Mouse (Mus musculus) ES-Bruce4 (cell line): ENCODE measurements around the gene Siae. TPM values are rescaled to one million over a fixed set of nuclear protein-coding genes. Genes with fewer than 3 reads are reported as not detected.

ENCODE experiments used
- H3K27ac ChIP-seq: 2 replicates; pipeline ENCODE4 v1.5.1; 2012; ENCODE audit warnings: low read length, inconsistent platforms; ENCODE audit not compliant: insufficient read depth
- H3K27me3 ChIP-seq: 2 replicates; pipeline ENCODE4 v1.6.1; 2012; ENCODE audit warnings: mild to moderate bottlenecking, low read length, inconsistent platforms; ENCODE audit not compliant: control insufficient read depth, poor library complexity, insufficient read depth, severe bottlenecking
- H3K36me3 ChIP-seq: 2 replicates; pipeline ENCODE4 v1.6.1; 2012; ENCODE audit warnings: inconsistent platforms, mild to moderate bottlenecking, low read length, moderate library complexity; ENCODE audit not compliant: control insufficient read depth, poor library complexity, insufficient read depth, severe bottlenecking
- H3K4me1 ChIP-seq: one replicate; pipeline ENCODE4 v1.8.1; 2011; ENCODE audit warnings: low read length; ENCODE audit not compliant: control insufficient read depth, insufficient read depth
- H3K4me3 ChIP-seq: 2 replicates; pipeline ENCODE4 v1.5.1; 2011; ENCODE audit warnings: low read depth, mild to moderate bottlenecking, low read length
- H3K9ac ChIP-seq: 2 replicates; pipeline ENCODE4 v1.6.1; 2012; ENCODE audit warnings: low read depth, mild to moderate bottlenecking, inconsistent platforms; ENCODE audit not compliant: poor library complexity, severe bottlenecking
- H3K9me3 ChIP-seq: replicated peaks from 2 replicates; pipeline ENCODE4 v1.6.1; 2012; ENCODE audit warnings: mild to moderate bottlenecking, low read length, inconsistent platforms; ENCODE audit not compliant: control insufficient read depth, poor library complexity, insufficient read depth, severe bottlenecking
- CTCF ChIP-seq: IDR thresholded peaks from one replicate; pipeline ENCODE4 v1.8.1; 2011; ENCODE audit warnings: low read depth, low read length
- EP300 ChIP-seq: IDR thresholded peaks from 2 replicates; pipeline ENCODE4 v1.6.1; 2011; ENCODE audit warnings: low read depth, low read length; ENCODE audit not compliant: insufficient read depth
- POLR2A ChIP-seq: IDR thresholded peaks from one replicate; pipeline ENCODE4 v1.8.1; 2011; ENCODE audit warnings: low read length; ENCODE audit not compliant: insufficient read depth
- polyA plus RNA-seq: library from polyadenylated mRNA; stranded (reverse); fragments of >200 nt; gene quantifications from 2 replicates; pipeline ENCODE4 v1.2.4, GENCODE M21; 2011; ENCODE audit warnings: low read depth; ENCODE audit not compliant: missing spikeins, insufficient read depth, insufficient read length

Gene Siae
- polyA plus RNA-seq, 1 experiment = 10.0 TPM

DNA sequence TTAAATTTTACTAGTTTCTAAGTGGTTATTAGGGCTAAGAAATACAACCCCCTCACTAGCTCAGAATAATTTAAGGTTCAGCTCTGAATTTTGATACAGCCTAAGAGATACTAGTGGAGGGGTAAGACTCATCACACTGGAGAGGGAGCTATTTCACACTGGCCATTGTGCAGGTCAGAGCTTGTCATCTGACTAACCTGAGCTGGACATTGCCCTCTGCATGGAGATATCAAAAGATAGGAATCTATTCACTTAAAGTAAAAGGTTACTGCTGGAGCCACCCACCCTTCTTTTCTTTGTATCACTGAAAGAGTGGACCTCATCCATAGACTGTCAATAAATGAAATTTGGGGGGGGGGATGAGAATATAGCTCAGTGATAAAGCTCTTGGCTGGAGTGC lies 58.8 kb downstream of the Siae start:
- peak overlapping the region; percentile 50; the same call in 1 of the 2 replicates for H3K9ac ChIP-seq
- peak overlapping the region; percentile 84 for H3K4me3 ChIP-seq
- H3K36me3 ChIP-seq = no peaks in the 10 kb centered on the region; the same call in 1 of the 2 replicates
- no peak overlapping the region for H3K27ac ChIP-seq
- no peaks in the 10 kb centered on the region for H3K9me3 ChIP-seq
- no peak for TF ChIP-seq CTCF
- TF ChIP-seq POLR2A = no peak
- no peak for TF ChIP-seq EP300
- H3K4me1 ChIP-seq = peaks cover 2% of the 10 kb centered on the region
- H3K27me3 ChIP-seq = no peaks in the 10 kb centered on the region

DNA sequence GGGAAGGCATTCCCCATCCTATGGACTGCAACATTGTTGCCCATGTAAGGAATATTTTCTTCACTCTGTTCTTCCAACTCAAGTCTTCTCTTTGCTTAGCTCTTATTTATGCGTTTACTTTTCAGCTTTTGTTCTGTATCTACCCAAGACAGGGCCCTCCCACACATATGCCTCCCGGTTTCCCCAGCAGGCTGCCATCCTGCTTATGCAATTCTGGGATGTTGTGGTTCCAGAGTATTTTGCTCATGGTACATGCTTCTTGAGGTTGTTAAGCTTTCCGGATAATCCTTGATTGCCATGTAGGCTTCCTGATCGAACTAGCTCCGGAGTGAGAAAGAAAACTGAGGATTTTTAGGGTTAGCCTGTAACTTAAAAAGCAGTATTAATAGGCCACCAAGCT lies 59.7 kb downstream of the Siae start:
- Histone ChIP-seq H3K27me3 (no peaks in the 10 kb centered on the region), H3K4me3 (no peak overlapping the region), H3K4me1 (peaks cover 2% of the 10 kb centered on the region), H3K36me3 (no peaks in the 10 kb centered on the region; the same call in 1 of the 2 replicates), H3K9ac (no peak overlapping the region), H3K27ac (no peak overlapping the region), H3K9me3 (no peaks in the 10 kb centered on the region)
- TF ChIP-seq EP300 (no peak), CTCF (no peak), POLR2A (no peak)

DNA sequence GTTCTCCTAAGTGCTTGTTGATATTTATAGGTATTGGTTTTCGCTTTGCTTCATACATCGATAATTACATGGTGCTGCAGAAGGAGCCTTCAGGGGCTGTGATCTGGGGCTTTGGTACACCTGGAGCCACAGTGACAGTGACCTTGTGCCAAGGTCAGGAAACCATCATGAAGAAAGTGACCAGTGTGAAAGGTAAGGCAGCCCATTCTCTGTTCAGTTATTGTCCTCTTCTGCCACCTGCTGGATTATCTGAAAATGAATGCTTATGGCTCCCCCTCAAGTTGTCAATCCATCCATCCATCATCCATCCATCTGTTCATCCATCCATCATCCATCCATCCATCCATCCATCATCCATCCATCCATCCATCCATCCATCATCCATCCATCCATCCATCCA lies 61.3 kb downstream of the Siae start:
- Histone ChIP-seq H3K27ac (no peak overlapping the region), H3K9ac (no peak overlapping the region), H3K4me1 (peaks cover 2% of the 10 kb centered on the region), H3K9me3 (no peaks in the 10 kb centered on the region), H3K27me3 (no peaks in the 10 kb centered on the region), H3K4me3 (no peak overlapping the region), H3K36me3 (no peaks in the 10 kb centered on the region; the same call in 1 of the 2 replicates)
- TF ChIP-seq POLR2A (no peak), CTCF (peak; percentile 39)

GRCm38 (mm10) chr9:37621290-37621689 lies 65.8 kb downstream of the Siae start:
- Histone ChIP-seq H3K4me3 (no peak overlapping the region), H3K4me1 (no peaks in the 10 kb centered on the region), H3K27ac (no peak overlapping the region), H3K9ac (no peak overlapping the region), H3K36me3 (no peaks in the 10 kb centered on the region; the same call in 1 of the 2 replicates), H3K9me3 (no peaks in the 10 kb centered on the region), H3K27me3 (no peaks in the 10 kb centered on the region)
- TF ChIP-seq EP300 (no peak), CTCF (no peak), POLR2A (no peak)

DNA sequence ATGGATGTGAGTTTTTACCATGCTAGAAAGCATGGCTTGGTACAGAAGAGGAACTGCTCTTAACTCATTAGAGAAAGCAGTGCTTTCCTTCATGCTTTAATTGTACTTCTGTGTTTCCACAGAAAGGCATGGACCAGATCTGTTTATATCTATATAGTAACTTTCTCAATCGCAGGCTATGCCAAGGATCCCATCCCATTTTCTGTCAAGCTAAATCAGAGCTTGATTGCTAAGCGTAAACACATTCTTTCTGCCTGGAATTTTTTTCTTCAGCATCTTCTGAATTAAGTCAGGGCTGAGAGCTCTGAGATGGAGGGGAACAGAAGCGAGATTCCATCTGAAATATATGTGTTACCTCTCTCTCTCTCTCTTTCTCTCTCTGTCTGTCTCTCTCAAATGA lies 68.5 kb downstream of the Siae start:
- H3K27ac ChIP-seq = no peak overlapping the region
- H3K36me3 ChIP-seq = no peaks in the 10 kb centered on the region
- no peak overlapping the region for H3K9ac ChIP-seq
- no peaks in the 10 kb centered on the region for H3K27me3 ChIP-seq
- H3K4me3 ChIP-seq = no peak overlapping the region
- no peaks in the 10 kb centered on the region for H3K4me1 ChIP-seq
- no peaks in the 10 kb centered on the region for H3K9me3 ChIP-seq
- TF ChIP-seq POLR2A (no peak), EP300 (no peak), CTCF (no peak)

GRCm38 (mm10) chr9:37624502-37624901 lies 69.0 kb downstream of the Siae start:
- Histone ChIP-seq H3K27ac (no peak overlapping the region), H3K27me3 (no peaks in the 10 kb centered on the region), H3K36me3 (no peaks in the 10 kb centered on the region), H3K9ac (no peak overlapping the region), H3K9me3 (no peaks in the 10 kb centered on the region), H3K4me3 (no peak overlapping the region), H3K4me1 (no peaks in the 10 kb centered on the region)
- TF ChIP-seq POLR2A (no peak), EP300 (no peak), CTCF (no peak)
